Comparison of ENCODE assay signal across 9 mouse cellular contexts in genomic region chr1:106065679-106066078, GRCm38 (mm10).
A peak's percentile ranks its signal among the peaks of the same experiment; 100 is the strongest.
DNase-seq lines count a peak whose midpoint lies in the region; ATAC-seq and TF ChIP-seq lines count a peak whose summit lies in the region.
"Had no signal": no experiment of that assay in that cellular context is flagged by ENCODE, and none has a peak within 500 bp of the region (broad histone marks: within the 10 kb centered on the region; RNA-seq: fewer than 3 reads in every experiment).

No protein-coding gene starts in this region.

- in situ Hi-C loops in CH12.LX (cut with MboI; ENCODE audit: low pct_ligation_motif_present, low pct_unique_long_range_greater_than_20kb, low sequenced_read_pairs), result loop anchor here (25.0 kb wide), 1 partner anchor 647 kb away; the partner anchor contains the start of gene Bcl2

- no peaks in the 10 kb centered on the region for H3K9me3 ChIP-seq in kidney, embryonic 14.5 days (ENCODE audit: control insufficient read depth, low read length)
- no peaks in the 10 kb centered on the region for H3K9me3 ChIP-seq in CH12.LX (replicated peaks; ENCODE audit: low read length)
- H3K9me3 ChIP-seq in hindbrain, embryonic 14.5 days (ENCODE audit: control insufficient read depth, low read length), result no peaks in the 10 kb centered on the region

- WGBS in kidney, embryonic 14.5 days, result 30% methylated on average over 7 of the region's 7 CpGs
- 52% methylated on average over 7 of the region's 7 CpGs for WGBS in hindbrain, embryonic 14.5 days

- DNase-seq in kidney, adult 18-20 months, result no peak
- DNase-seq in CH12.LX (ENCODE audit: extremely low read depth), result no peak
- peak; percentile 51 to 85 for DNase-seq in lung, postnatal 4 days
- DNase-seq in ovary, postnatal 14 days (ENCODE audit: low spot score), result no peak
- DNase-seq in hindbrain, embryonic 14.5 days (ENCODE audit: low spot score), result no peak
- DNase-seq: gastrocnemius, postnatal 25 days; right cerebral cortex, postnatal 25 days had no signal

- no peak for TF ChIP-seq CTCF in CH12.LX (conservative IDR thresholded peaks at IDR 0.05 in 1 of 2, IDR thresholded peaks at IDR 0.05 in 1 of 2; ENCODE audit: low read depth in 2 of 2, low read length in 2 of 2)

- H3K4me3 ChIP-seq in kidney, embryonic 14.5 days (ENCODE audit: low read length), result no peak overlapping the region
- H3K4me3 ChIP-seq in CH12.LX (replicated peaks in 1 of 3; ENCODE audit: low read depth in 2 of 3, low read length in 2 of 3, poor library complexity in 1 of 3), result no peak overlapping the region
- no peak overlapping the region for H3K4me3 ChIP-seq in hindbrain, embryonic 14.5 days (replicated peaks; ENCODE audit: low read length)

- dilution Hi-C loops in CH12.LX (cut with MboI; ENCODE audit: extremely low pct_ligation_motif_present, extremely low pct_unique_long_range_greater_than_20kb, low sequenced_read_pairs), result no loop called here

- no peaks in the 10 kb centered on the region for H3K4me1 ChIP-seq in kidney, embryonic 14.5 days (ENCODE audit: control insufficient read depth, insufficient read depth, low read length)
- peaks cover 9 to 48% of the 10 kb centered on the region in 2 experiments for H3K4me1 ChIP-seq in CH12.LX (ENCODE audit: control insufficient read depth in 1 of 2, insufficient read depth in 2 of 2)
- H3K4me1 ChIP-seq in hindbrain, embryonic 14.5 days (replicated peaks; ENCODE audit: control insufficient read depth, insufficient read depth, low read length), result no peaks in the 10 kb centered on the region

- no peak for TF ChIP-seq RAD21 in CH12.LX (IDR thresholded peaks at IDR 0.05; ENCODE audit: low read depth, low read length)

- H3K27ac ChIP-seq in kidney, embryonic 14.5 days (ENCODE audit: low read depth, low read length), result no peak overlapping the region
- no peak overlapping the region for H3K27ac ChIP-seq in CH12.LX (ENCODE audit: insufficient read depth, low read depth)
- no peak overlapping the region for H3K27ac ChIP-seq in hindbrain, embryonic 14.5 days

- no peaks in the 10 kb centered on the region for H3K79me2 ChIP-seq in CH12.LX (replicated peaks; ENCODE audit: control insufficient read depth, extremely low read depth, insufficient read depth, poor library complexity, severe bottlenecking)

- ATAC-seq in kidney, embryonic 14.5 days (ENCODE audit: low FRiP score, low TSS enrichment), result peak; percentile 66; the same call in 1 of the 2 replicates
- peak; percentile 45 for ATAC-seq in common myeloid progenitor, adult 5-6 weeks (replicated peaks; ENCODE audit: low read depth, poor library complexity, severe bottlenecking)
- ATAC-seq in hindbrain, embryonic 14.5 days (ENCODE audit: low FRiP score), result no peak

- no peak overlapping the region for H3K9ac ChIP-seq in kidney, embryonic 14.5 days (ENCODE audit: low read depth, low read length)
- no peak overlapping the region for H3K9ac ChIP-seq in CH12.LX (ENCODE audit: insufficient read depth, low read depth)
- H3K9ac ChIP-seq in hindbrain, embryonic 14.5 days, result no peak overlapping the region

- no peaks in the 10 kb centered on the region for H3K36me3 ChIP-seq in kidney, embryonic 14.5 days (ENCODE audit: control insufficient read depth, insufficient read depth, low read length)
- H3K36me3 ChIP-seq in CH12.LX (replicated peaks in 1 of 2; ENCODE audit: control insufficient read depth in 1 of 2, insufficient read depth in 1 of 2, low read length in 1 of 2), result no peaks in the 10 kb centered on the region
- no peaks in the 10 kb centered on the region for H3K36me3 ChIP-seq in hindbrain, embryonic 14.5 days (replicated peaks; ENCODE audit: control insufficient read depth, insufficient read depth)

- H3K27me3 ChIP-seq in kidney, embryonic 14.5 days (ENCODE audit: control insufficient read depth, insufficient read depth, low read length), result no peaks in the 10 kb centered on the region
- H3K27me3 ChIP-seq in CH12.LX (replicated peaks), result no peaks in the 10 kb centered on the region
- H3K27me3 ChIP-seq in hindbrain, embryonic 14.5 days (ENCODE audit: control insufficient read depth, insufficient read depth, low read length), result no peaks in the 10 kb centered on the region

- no peak for TF ChIP-seq EP300 in CH12.LX (IDR thresholded peaks at IDR 0.05; ENCODE audit: low read length)

- TF ChIP-seq POLR2A in CH12.LX (IDR thresholded peaks at IDR 0.05; ENCODE audit: low read depth, low read length), result no peak

- no peak overlapping the region for H3K4me2 ChIP-seq in kidney, embryonic 14.5 days (replicated peaks; ENCODE audit: low read depth, low read length)
- 0 out of 2 replicates have a peak overlapping the region, but pooled peaks have one; percentile 27 for H3K4me2 ChIP-seq in CH12.LX (ENCODE audit: insufficient read depth, low read depth, poor library complexity, severe bottlenecking)
- no peak overlapping the region for H3K4me2 ChIP-seq in hindbrain, embryonic 14.5 days (replicated peaks)

TF ChIP-seq in CH12.LX, 34 proteins besides CTCF, POLR2A, EP300 and RAD21:
- TF ChIP-seq MAZ (IDR thresholded peaks at IDR 0.05; ENCODE audit: low read depth, low read length) (no peak), MEF2A (IDR thresholded peaks at IDR 0.05; ENCODE audit: borderline replicate concordance, low read depth, low read length) (no peak), SMC3 (IDR thresholded peaks at IDR 0.05; ENCODE audit: low read depth, low read length) (no peak), TCF12 (IDR thresholded peaks at IDR 0.05; ENCODE audit: low read depth, low read length) (no peak), PAX5 (IDR thresholded peaks at IDR 0.05; ENCODE audit: low read length) (no peak), HCFC1 (IDR thresholded peaks at IDR 0.05; ENCODE audit: low read depth, low read length) (no peak), ELF1 (IDR thresholded peaks at IDR 0.05; ENCODE audit: low read depth, low read length) (no peak), MAFK (IDR thresholded peaks at IDR 0.05; ENCODE audit: insufficient replicate concordance, low read length) (no peak), BHLHE40 (IDR thresholded peaks at IDR 0.05; ENCODE audit: low read depth, low read length) (no peak), TBP (conservative IDR thresholded peaks at IDR 0.05; ENCODE audit: low read depth, low read length) (no peak)

Comparison
In these comparisons a context has a peak if more than half of its experiments do, and no peak if none do; other contexts are left out.
1. DNase-seq: peak in lung, postnatal 4 days (2 of 2); none in kidney, adult 18-20 months (single experiment), CH12.LX (single experiment), ovary, postnatal 14 days (single experiment) and hindbrain, embryonic 14.5 days (single experiment).